Mouse (Mus musculus): ENCODE measurements around the gene Pik3ip1.

Pik3ip1 gene

DNA sequence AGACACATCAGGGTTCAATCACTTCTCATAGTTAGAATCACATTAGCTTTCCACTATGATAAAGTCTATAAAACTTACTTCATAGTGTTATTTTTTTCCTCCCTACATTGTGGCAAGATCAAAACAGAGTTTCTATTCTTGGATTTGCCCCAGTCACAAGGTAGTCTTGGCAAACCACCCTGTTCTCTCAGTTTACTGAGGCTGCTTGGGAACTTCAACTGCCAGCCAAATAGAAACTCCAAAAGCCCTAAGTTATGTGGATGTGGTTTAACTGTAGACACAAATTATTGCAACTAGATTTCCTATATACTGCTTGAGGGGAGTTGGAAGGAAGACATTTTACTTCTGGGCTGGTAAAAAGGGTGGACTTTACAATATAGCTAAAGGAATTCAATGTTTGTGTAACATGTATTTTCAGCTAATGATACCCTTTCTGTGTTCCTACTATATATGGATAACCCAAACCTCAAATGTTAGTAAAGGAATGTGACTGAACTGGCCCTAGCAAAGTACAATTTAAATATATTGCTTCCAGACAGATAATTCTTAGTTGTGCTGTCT, at the start of gene Pik3ip1:
Pik3ip1 (plus strand) TSS at position 511 of the 561 bp plus-strand sequence.
- in situ Hi-C loops (cut with MboI; ENCODE audit: low pct_unique_long_range_greater_than_20kb in 1 of 2, low sequenced_read_pairs in 2 of 2, unreplicated experiment in 1 of 2) = no loop called here

DNA sequence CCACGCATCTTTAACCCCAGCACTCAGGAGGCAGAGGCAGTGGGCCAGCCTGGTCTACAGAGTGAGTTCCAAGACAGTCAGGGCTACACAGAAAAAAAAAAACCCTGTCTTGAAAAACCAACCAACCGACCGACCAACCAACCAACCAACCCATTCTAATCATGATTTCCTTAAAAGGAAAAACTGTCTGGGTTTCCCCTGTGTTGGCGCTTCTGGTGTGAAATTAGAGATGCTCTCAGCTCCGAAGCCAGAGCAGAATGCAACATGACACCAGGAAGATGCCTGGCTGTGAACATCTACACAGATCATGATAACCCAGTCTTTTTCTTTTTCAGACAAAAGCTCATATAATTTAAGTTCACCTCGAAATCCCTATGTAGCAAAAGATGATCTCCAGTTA, 47.3 kb upstream of the Pik3ip1 start:
- in situ Hi-C loops (cut with MboI; ENCODE audit: low pct_unique_long_range_greater_than_20kb in 1 of 2, low sequenced_read_pairs in 2 of 2, unreplicated experiment in 1 of 2) = no loop called here

DNA sequence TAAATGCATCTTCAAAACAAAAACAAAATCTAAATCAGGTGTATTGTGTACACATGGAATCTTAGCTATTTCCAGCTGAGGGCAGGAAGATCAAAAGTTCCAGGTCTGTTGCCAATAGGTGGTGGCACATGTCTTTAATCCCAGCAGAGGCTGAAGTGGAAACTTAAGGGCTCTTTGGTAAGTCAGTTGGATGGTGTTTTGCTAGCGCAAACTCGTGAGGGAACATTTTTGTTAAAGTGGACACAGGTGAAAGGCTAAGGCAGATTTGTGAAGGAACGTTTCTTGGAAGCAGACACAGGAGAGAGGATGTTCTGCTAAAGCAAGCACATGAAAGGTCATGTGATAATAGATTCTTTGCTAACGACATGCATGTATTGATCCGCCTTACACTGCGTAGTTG, 46.6 kb upstream of the Pik3ip1 start:
- in situ Hi-C loops (cut with MboI; ENCODE audit: low pct_unique_long_range_greater_than_20kb in 1 of 2, low sequenced_read_pairs in 2 of 2, unreplicated experiment in 1 of 2) = no loop called here

DNA sequence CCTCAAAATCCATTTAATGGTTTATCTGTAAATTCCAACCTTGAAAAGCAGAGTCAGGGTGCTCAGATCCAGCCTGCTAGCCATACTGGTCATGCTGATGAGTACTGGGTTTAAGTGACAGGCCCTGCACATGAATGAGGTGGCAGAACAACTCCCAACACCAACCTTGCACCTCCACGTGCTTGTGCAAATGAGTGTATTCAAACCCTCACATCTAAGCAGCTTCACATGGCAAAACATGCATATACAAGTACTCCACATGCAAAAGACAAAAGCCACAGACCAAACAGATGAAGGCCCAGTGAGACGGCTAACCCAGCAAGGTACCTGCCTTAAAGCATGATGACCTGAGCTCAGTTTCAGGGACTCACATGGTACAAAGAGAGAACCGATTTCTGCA, 44.3 kb upstream of the Pik3ip1 start:
- in situ Hi-C loops (cut with MboI; ENCODE audit: low pct_unique_long_range_greater_than_20kb in 1 of 2, low sequenced_read_pairs in 2 of 2, unreplicated experiment in 1 of 2) = no loop called here

DNA sequence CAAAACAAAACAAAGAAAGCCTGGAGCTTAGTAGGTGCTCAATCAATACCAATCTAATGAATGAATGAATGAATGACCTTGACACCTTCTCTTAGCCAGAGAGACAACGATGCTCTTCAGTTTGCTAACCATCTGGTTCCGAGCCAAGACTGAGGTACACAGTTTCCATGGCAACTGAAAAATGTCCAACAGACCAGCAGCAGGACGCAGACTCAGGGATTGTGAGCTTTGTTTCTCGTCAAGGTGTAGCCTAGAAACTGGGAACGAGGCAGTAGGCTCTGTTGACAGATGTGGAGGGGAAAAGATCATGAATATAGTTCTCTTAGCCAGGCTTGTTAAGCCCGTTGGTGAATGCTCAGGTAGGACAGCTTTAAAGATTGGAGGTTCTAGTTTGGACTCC, 43.1 kb upstream of the Pik3ip1 start:
- in situ Hi-C loops (cut with MboI; ENCODE audit: low pct_unique_long_range_greater_than_20kb in 1 of 2, low sequenced_read_pairs in 2 of 2, unreplicated experiment in 1 of 2) = no loop called here

DNA sequence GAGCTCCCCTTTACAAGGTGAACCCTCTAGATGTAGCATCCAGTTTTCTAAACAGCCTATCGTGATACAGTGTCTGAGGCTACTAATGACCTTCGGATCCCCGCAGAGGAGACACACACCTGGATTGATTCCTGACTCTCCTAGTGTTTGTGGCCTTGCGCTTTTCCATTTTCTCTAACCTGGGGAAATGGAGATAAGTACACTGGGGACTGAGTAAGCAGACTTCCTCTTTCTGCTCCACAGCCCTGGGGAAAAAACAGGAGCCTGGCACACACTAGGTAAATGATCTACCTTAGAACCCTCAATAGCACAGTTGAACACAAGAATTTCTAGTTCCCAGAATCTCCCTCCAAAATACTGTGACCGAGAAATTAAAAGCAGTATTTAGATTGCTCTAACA, 42.3 kb upstream of the Pik3ip1 start:
- in situ Hi-C loops (cut with MboI; ENCODE audit: low pct_unique_long_range_greater_than_20kb in 1 of 2, low sequenced_read_pairs in 2 of 2, unreplicated experiment in 1 of 2) = no loop called here

DNA sequence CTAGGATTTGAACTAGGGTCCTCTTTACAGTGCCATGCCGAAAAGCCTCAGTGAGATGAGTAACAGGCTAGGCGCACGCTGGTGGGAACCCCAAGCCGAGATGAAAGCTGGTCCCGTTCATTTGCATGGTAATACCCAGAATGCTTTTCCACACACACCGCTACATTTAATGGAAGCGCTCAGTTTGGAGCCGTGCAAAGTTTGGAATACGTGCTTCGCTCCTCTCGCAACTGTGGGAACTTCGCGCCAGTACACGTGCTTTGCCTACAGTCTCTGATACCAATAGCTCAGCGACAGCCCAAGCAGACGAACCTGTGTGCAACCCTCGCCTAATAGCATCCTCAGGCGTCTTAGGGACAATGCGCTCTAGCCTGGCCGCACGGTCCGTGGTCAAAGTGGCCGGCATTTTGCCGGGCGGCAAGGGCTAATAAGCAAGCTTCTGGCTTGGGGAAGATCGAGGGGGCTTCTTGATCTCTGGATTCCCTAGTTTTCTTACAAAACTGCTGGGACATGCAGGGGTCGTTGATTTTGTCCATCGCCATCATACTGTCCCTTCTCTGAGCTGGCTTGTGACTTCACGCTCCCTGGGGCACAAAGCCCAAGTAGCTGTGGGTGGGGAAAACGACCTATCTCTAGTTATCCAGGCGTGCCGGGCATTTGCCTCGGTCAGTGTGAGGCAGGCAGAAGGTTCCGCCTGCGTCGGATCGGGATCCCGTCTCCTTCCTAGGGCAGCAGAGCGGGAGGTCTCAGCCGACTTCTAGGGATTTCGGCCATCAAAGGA, 41.5 kb upstream of the Pik3ip1 start, which contains the start of gene Patz1:
Patz1 (plus strand) TSS at position 354 of the 781 bp plus-strand sequence.
- in situ Hi-C loops (cut with MboI; ENCODE audit: low pct_unique_long_range_greater_than_20kb in 1 of 2, low sequenced_read_pairs in 2 of 2, unreplicated experiment in 1 of 2) = no loop called here

DNA sequence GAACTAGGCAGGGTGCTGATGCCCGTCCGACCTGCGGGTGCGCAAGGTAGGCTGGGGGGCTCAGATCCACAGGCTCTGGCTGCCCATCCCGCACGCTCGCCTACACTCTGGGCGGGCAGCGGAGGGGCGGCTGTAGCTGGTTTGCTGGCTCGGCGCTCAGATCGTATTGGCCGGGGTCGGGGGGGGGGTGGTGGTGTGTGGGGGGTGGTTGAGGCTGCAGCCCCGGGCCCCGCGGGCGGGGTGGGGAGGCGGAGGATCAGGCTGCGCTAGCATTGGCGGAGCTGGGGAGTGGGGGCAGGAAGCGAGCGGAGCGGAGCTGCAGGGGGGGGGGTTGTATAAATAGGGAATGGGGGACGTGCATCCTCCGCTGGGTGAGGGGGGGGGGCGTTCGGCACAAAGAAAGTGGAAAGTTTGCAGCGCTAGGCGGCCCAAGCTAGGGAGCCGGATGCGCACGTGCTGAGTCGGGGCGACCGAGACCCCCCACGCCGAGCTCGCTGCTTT, 40.8 kb upstream of the Pik3ip1 start:
- in situ Hi-C loops (cut with MboI; ENCODE audit: low pct_unique_long_range_greater_than_20kb in 1 of 2, low sequenced_read_pairs in 2 of 2, unreplicated experiment in 1 of 2) = no loop called here

DNA sequence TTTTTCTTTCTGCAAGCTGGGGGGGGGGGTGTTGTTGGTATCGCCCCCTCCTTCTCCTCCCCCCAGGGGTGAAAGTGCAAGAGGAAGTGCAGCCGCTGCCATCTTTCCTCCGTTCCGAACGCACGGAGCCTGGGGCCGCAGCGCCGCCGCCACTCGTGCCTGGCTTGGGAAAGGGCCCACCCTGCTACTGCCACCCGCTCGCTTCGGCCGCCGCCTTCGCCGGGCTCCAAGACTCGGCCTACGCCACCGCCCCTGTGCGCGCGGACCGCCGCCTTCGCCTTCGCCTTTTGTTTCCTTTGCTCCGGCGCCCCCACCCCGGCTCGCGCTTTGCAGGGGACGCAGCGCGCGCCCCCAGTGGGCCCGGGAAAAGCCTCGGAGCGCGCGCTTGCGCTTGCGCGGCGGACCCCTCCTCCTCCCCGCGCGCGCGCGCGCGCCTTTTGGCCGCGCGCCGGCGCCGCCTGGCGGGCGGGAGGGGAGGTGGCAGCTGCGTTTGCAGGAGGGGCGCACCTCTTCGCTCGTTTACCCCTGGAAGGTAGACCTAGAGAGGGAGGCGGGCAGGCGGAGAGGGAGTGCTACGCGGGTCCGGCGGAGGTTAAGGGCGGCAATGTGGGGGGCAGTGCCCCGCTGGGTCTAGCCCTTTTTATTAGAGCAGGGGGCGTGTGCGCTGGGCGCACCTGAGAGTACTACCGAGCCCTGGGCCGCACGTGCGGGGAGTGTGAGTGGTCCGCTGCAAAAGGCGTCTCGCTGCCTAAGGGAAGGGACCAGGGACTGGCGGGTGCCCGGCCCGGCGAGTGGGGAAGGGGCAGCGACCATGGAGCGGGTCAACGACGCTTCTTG, 40.2 kb upstream of the Pik3ip1 start:
- in situ Hi-C loops (cut with MboI; ENCODE audit: low pct_unique_long_range_greater_than_20kb in 1 of 2, low sequenced_read_pairs in 2 of 2, unreplicated experiment in 1 of 2) = no loop called here

DNA sequence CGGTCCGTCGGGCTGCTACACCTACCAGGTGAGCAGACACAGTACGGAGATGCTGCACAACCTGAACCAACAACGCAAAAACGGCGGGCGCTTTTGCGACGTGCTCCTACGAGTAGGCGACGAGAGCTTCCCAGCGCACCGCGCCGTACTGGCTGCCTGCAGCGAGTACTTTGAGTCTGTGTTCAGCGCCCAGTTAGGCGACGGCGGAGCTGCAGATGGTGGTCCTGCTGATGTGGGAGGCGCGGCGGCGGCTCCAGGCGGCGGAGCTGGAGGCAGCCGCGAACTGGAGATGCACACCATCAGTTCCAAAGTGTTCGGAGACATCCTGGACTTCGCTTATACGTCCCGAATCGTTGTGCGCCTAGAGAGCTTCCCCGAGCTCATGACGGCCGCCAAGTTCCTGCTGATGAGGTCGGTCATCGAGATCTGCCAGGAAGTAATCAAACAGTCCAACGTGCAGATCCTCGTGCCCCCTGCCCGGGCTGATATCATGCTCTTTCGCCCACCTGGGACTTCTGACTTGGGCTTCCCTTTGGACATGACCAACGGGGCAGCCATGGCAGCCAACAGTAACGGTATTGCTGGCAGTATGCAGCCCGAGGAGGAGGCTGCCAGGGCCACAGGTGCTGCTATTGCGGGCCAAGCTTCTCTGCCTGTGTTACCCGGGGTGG, 39.4 kb upstream of the Pik3ip1 start:
- in situ Hi-C loops (cut with MboI; ENCODE audit: low pct_unique_long_range_greater_than_20kb in 1 of 2, low sequenced_read_pairs in 2 of 2, unreplicated experiment in 1 of 2) = no loop called here

DNA sequence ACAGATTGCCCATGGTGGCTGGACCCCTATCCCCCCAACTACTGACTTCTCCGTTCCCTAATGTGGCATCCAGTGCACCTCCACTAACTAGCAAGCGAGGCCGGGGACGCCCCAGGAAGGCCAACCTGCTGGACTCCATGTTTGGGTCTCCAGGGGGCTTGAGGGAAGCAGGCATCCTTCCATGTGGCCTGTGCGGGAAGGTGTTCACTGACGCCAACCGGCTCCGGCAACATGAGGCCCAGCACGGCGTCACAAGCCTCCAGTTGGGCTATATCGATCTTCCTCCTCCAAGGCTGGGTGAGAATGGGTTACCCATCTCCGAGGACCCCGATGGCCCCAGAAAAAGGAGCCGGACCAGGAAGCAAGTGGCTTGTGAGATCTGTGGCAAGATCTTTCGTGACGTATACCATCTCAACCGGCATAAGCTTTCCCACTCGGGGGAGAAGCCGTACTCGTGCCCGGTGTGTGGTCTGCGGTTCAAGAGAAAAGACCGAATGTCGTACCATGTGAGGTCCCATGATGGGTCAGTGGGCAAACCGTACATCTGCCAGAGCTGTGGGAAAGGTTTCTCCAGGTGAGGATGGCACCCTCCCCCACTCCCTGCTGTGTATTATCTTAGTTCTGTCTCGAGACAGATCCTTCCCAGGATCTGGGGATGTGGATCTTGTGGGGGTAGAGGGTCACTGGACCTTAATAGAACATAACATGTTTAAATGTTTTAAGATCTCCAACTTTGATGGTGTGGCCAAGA, 38.7 kb upstream of the Pik3ip1 start:
- in situ Hi-C loops (cut with MboI; ENCODE audit: low pct_unique_long_range_greater_than_20kb in 1 of 2, low sequenced_read_pairs in 2 of 2, unreplicated experiment in 1 of 2) = no loop called here

DNA sequence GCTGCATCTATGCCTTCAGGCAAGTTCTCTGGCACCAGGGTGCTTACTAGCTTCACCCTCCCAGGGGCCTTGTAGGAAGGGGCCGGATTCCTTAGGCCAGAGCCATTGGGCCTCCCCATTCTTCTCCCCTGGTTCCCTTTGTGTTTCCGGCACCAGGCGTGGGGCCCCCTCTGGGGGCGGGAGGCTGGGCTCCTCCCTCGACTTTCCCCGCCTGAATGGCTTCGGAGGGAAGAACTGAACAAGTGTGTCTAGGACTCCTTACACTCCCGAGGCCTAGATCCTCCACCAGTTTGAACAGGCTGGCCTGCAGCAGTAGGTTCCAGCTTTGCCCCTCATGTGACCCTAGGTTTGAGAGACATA, 38.2 kb upstream of the Pik3ip1 start:
- in situ Hi-C loops (cut with MboI; ENCODE audit: low pct_unique_long_range_greater_than_20kb in 1 of 2, low sequenced_read_pairs in 2 of 2, unreplicated experiment in 1 of 2) = no loop called here

DNA sequence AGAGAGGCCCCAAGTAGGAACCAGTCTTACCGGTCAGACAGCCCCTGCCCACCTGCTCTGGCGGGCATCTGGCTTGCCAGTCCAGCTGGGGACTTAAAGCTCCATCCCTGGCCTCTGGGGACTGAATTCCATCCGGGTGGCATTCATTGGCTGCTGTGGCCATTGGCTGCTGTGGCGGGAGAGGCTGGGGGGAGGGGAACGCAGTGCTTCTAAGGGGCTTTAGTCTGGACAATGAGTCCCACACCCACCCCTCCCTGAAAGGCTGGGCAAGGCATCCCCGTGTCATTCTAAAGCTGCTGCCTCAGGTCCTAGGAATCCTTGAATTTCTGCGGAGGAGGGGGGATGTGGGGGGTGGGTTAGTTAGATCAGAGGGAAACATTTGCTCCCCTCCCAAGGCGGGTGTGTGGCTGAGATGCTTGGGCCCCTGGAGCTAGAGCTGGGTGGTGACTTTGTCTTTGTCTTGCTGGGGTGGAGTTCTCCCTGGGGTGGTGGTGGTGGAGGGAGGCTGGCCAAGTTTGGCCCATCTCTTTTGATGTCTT, 37.4 kb upstream of the Pik3ip1 start:
- in situ Hi-C loops (cut with MboI; ENCODE audit: low pct_unique_long_range_greater_than_20kb in 1 of 2, low sequenced_read_pairs in 2 of 2, unreplicated experiment in 1 of 2) = no loop called here

DNA sequence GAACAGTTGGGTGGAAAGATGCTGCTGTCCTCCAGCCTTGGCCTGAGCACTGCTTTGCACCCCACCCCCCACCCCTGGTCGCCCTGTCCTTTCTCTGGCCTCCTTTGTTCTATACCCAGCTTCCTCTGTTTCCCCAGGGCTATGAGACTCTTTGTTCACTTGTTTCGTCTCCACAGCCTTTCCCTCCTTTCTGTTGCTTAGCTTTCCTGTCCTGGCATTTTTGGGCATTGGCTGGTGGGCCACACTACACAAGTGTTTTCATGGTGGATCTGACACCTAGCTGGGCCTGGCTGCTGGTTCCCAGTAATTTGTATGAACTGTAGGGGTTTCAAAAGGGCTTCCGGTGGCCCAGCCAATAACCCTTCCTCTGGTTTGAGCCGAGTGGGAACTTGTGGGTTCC, 36.8 kb upstream of the Pik3ip1 start:
- in situ Hi-C loops (cut with MboI; ENCODE audit: low pct_unique_long_range_greater_than_20kb in 1 of 2, low sequenced_read_pairs in 2 of 2, unreplicated experiment in 1 of 2) = no loop called here

DNA sequence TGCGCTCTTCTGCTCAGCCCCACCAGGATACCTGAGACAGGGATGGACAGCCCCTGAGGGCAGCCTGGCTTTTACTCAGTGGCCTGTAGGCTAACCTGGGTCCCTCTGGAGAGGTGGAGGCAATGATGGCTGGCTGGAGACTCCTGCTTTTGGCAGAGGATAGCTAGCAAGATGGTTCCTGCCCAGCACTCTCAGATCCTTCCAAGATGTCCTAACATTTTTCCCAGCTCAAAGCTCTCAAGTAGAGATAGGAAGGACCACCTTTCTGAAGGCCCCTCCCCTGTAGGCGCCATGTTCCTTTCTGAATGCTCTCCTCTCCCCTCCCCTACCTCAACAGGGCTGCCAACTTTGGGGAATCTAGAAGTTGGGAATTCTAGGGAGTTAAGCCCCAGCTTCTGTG, 35.6 kb upstream of the Pik3ip1 start:
- in situ Hi-C loops (cut with MboI; ENCODE audit: low pct_unique_long_range_greater_than_20kb in 1 of 2, low sequenced_read_pairs in 2 of 2, unreplicated experiment in 1 of 2) = no loop called here

DNA sequence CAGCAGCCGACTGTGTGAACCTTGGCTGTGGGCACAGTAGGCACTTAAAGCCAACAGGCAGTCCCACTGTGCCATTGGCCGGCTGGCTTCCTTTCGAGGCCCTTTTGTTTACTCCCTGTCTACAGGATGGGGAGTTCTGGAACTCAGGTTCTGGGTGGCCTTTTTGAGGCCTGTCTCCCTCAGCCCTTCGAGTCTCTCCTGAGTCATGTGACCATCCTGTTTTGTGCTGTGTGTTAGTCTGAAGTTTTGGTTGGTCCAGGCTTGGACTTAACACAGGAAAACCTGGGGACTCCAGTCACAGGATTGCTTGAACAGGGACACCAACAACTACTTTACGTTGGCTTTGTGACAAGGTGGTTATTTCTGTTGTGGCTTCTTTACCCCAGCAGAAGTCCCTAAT, 34.1 kb upstream of the Pik3ip1 start:
- in situ Hi-C loops (cut with MboI; ENCODE audit: low pct_unique_long_range_greater_than_20kb in 1 of 2, low sequenced_read_pairs in 2 of 2, unreplicated experiment in 1 of 2) = no loop called here

DNA sequence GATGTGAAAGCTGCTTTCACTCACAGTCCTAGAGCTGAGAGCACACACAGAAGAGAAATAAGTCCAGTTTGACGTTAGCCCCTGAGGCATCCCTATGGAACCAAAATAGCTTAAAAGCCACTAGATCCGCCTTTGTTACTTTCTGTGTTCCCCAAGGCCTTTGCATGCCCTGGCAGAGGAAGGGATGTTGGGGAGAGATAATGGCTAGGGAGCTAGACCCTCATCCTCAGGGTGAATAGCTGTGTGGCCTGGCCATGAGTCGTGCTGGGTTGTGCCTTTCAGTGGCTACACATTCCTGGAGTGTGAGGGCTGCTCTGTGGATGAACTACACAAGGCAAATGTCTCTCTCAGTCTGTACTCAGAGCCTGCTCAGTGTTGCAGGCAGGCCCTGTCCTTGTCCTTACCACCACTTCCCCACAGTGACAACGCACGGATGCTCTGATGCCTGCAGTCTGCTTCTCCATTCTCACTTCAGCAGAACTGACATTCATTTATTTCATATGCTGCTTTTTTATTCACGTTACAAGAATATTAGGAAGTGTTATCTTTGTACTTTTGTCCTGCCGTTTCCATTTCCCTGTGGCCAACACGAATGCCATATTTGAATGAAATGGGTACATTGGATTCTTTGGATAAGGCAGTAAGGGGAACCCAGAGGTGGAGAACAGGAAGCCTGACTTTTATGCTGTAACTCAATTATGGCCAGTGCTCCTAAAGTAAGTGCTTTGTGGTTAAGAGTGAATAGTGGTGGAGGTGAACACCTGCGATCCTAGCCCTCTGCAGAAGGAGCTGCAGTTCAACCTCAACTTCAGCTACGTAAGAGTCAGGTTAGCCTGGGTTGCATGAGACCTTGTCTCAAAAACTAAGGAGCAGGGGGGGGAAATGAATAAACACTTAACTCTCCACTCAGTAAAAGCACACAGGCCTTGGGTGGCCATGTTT, 32.1 kb upstream of the Pik3ip1 start:
- in situ Hi-C loops (cut with MboI; ENCODE audit: low pct_unique_long_range_greater_than_20kb in 1 of 2, low sequenced_read_pairs in 2 of 2, unreplicated experiment in 1 of 2) = no loop called here
